ENCODE assay signal across 8 mouse cellular contexts in the genomic region with DNA sequence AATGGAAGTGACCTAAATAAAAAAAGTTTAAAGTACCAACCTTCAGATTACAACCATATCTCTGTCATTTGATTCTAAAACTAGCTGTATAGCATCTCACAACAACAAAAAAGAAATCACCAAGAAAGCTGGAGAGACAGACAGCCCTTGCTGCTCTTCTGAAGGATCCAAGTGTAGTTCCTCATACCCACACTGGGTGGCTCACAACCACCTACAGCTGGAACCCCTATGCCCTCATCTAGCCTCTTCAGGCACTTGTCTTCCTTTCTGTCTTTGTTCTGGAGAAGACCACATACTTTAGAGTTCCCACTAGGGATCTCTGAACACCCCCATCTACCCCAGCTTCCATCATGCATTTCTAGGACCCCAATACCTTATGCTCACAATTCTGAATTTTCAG.
DNase-seq lines count a peak whose midpoint lies in the region; ATAC-seq and TF ChIP-seq lines count a peak whose summit lies in the region.
"Had no signal": no experiment of that assay in that cellular context is flagged by ENCODE, and none has a peak within 500 bp of the region (broad histone marks: within the 10 kb centered on the region; RNA-seq: fewer than 3 reads in every experiment).

No protein-coding gene starts in this region.

- peak; percentile 16 for DNase-seq in hindbrain, embryonic 11.5 days (ENCODE audit: low spot score)
- peak; percentile 19 for DNase-seq in 3T3-L1 (ENCODE audit: low read depth, low spot score)
- DNase-seq in embryo, embryonic 10 days (ENCODE audit: low spot score) = peak; percentile 41
- DNase-seq in urinary bladder, postnatal 14 days (ENCODE audit: low spot score) = no peak
- DNase-seq: heart, postnatal 14 days had no signal

- H3K4me1 ChIP-seq in hindbrain, embryonic 11.5 days (replicated peaks; ENCODE audit: control insufficient read depth, insufficient read depth, low read length) = no peaks in the 10 kb centered on the region
- H3K4me1 ChIP-seq in hindbrain, embryonic 12.5 days = no peaks in the 10 kb centered on the region
- no peaks in the 10 kb centered on the region for H3K4me1 ChIP-seq in E14TG2a.4 (replicated peaks; ENCODE audit: low read depth, low read length)

- H3K27me3 ChIP-seq in hindbrain, embryonic 11.5 days (ENCODE audit: control insufficient read depth, insufficient read depth, low read length) = no peaks in the 10 kb centered on the region
- H3K27me3 ChIP-seq in hindbrain, embryonic 12.5 days = no peaks in the 10 kb centered on the region
- peaks cover 2% of the 10 kb centered on the region; the same call in 1 of the 2 replicates for H3K27me3 ChIP-seq in E14TG2a.4 (ENCODE audit: insufficient read depth, low read length)

- no peaks in the 10 kb centered on the region for H3K36me3 ChIP-seq in hindbrain, embryonic 11.5 days (ENCODE audit: control insufficient read depth, insufficient read depth, low read length)
- no peaks in the 10 kb centered on the region for H3K36me3 ChIP-seq in hindbrain, embryonic 12.5 days
- no peaks in the 10 kb centered on the region for H3K36me3 ChIP-seq in E14TG2a.4 (ENCODE audit: insufficient read depth, low read length)

- no peak overlapping the region for H3K27ac ChIP-seq in hindbrain, embryonic 11.5 days (ENCODE audit: low read depth, low read length)
- H3K27ac ChIP-seq in hindbrain, embryonic 12.5 days = no peak overlapping the region

- no peak overlapping the region for H3K4me3 ChIP-seq in hindbrain, embryonic 11.5 days (ENCODE audit: low read depth, low read length)
- H3K4me3 ChIP-seq in hindbrain, embryonic 12.5 days = no peak overlapping the region
- no peak overlapping the region for H3K4me3 ChIP-seq in E14TG2a.4 (replicated peaks; ENCODE audit: low read length)

- peak; percentile 43 for TF ChIP-seq CTCF in E14TG2a.4 (conservative IDR thresholded peaks at IDR 0.05; ENCODE audit: low read length)

- ATAC-seq in hindbrain, embryonic 11.5 days (ENCODE audit: low FRiP score) = 0 out of 2 replicates have a peak, but pooled peaks have one; percentile 61
- no peak for ATAC-seq in hindbrain, embryonic 12.5 days (ENCODE audit: low FRiP score)
- ATAC-seq in erythroid progenitor cell, adult 5-6 weeks (replicated peaks; ENCODE audit: low FRiP score, poor library complexity, severe bottlenecking) = no peak

- no peak overlapping the region for H3K4me2 ChIP-seq in hindbrain, embryonic 11.5 days (replicated peaks; ENCODE audit: low read depth, low read length)
- H3K4me2 ChIP-seq in hindbrain, embryonic 12.5 days (replicated peaks) = no peak overlapping the region

- H3K9me3 ChIP-seq in hindbrain, embryonic 11.5 days (ENCODE audit: control insufficient read depth, low read length) = no peaks in the 10 kb centered on the region
- H3K9me3 ChIP-seq in hindbrain, embryonic 12.5 days (replicated peaks) = no peaks in the 10 kb centered on the region
- no peaks in the 10 kb centered on the region for H3K9me3 ChIP-seq in E14TG2a.4 (ENCODE audit: low read length)

- H3K9ac ChIP-seq in hindbrain, embryonic 11.5 days (ENCODE audit: low read depth, low read length) = no peak overlapping the region
- H3K9ac ChIP-seq in hindbrain, embryonic 12.5 days = no peak overlapping the region
